Mouse (Mus musculus): ENCODE results near the gene Camkmt. TPM values are rescaled to one million over a fixed set of nuclear protein-coding genes. Genes with fewer than 3 reads are reported as not detected.

Gene Camkmt
- total RNA-seq, 1 experiment, result 7.1 TPM

DNA sequence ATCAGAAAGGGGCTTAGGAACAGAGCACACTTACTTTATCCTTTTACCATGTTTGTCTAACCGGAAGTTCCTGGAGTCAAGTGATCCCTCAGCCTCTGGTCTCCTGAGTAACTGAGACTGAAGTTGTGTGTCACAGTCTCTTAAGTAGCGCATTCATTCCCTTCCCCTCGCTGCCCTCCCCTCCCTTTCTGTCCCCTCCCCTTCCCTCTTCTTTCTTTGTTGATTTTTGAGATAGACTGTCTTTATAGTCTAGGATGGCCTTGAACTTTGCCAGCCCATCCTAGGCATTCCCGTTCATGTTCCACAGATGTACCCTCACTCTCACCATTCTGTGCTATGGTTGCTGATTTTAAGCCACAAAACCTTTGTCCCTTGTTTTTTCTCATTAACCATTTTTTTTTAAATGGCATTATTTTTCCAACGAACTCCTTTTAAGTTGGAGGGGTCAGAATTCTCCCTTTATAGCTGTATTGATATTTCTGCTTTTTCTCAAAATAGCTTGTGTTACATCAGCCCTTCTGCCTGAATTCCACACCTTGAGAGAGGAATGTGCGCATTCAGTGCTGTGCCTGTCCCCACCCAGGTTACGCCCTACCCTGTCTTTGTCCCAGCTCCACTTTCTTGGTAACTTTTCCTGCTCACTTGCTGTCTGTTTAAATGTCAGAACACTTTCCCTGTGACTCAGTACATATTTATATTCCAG lies 72.4 kb downstream of the Camkmt start:
- H3K36me3 ChIP-seq (ENCODE audit: control insufficient read depth, insufficient read depth, low read length, poor library complexity, severe bottlenecking), result no peaks in the 10 kb centered on the region; the same call in 1 of the 2 replicates
- no peaks in the 10 kb centered on the region for H3K9me3 ChIP-seq (ENCODE audit: control insufficient read depth, insufficient read depth, low read depth, low read length)
- H3K9ac ChIP-seq (ENCODE audit: insufficient read depth, low read depth, low read length, poor library complexity, severe bottlenecking), result peak overlapping the region; percentile 60; the same call in 1 of the 2 replicates
- H3K27ac ChIP-seq (ENCODE audit: insufficient read depth, low read depth, low read length, poor library complexity, severe bottlenecking), result peak overlapping the region; percentile 73; the same call in 1 of the 2 replicates
- peak overlapping the region; percentile 38 to 50 for H3K4me3 ChIP-seq (ENCODE audit: insufficient read depth in 1 of 2, low read depth in 1 of 2, low read length in 2 of 2, poor library complexity in 1 of 2, severe bottlenecking in 1 of 2)
- DNase-seq (ENCODE audit: low read depth, low spot score), result peak; percentile 73
- TF ChIP-seq MAFK (IDR thresholded peaks at IDR 0.05; ENCODE audit: insufficient read depth, low read depth, low read length) (peak; percentile 52; the same call in 1 of the 2 replicates), CHD2 (IDR thresholded peaks at IDR 0.05; ENCODE audit: low read depth, low read length) (peak; percentile 59; the same call in 1 of the 2 replicates), ZC3H11A (IDR thresholded peaks at IDR 0.05; ENCODE audit: borderline replicate concordance, low read depth, low read length) (no peak)
- in situ Hi-C loops (cut with MboI; ENCODE audit: low sequenced_read_pairs in 2 of 2, unreplicated experiment in 2 of 2), result no loop called here
- peaks cover 8 to 11% of the 10 kb centered on the region in 2 experiments for H3K4me1 ChIP-seq (ENCODE audit: control insufficient read depth in 2 of 2, insufficient read depth in 2 of 2, low read length in 2 of 2, poor library complexity in 1 of 2)

GRCm38 (mm10) chr17:85163272-85163610 lies 72.9 kb downstream of the Camkmt start:
- H3K36me3 ChIP-seq (ENCODE audit: control insufficient read depth, insufficient read depth, low read length, poor library complexity, severe bottlenecking), result no peaks in the 10 kb centered on the region; the same call in 1 of the 2 replicates
- in situ Hi-C loops (cut with MboI; ENCODE audit: low sequenced_read_pairs in 2 of 2, unreplicated experiment in 2 of 2), result no loop called here
- no peak overlapping the region for H3K9ac ChIP-seq (ENCODE audit: insufficient read depth, low read depth, low read length, poor library complexity, severe bottlenecking)
- H3K4me1 ChIP-seq (ENCODE audit: control insufficient read depth in 2 of 2, insufficient read depth in 2 of 2, low read length in 2 of 2, poor library complexity in 1 of 2), result peaks cover 8 to 10% of the 10 kb centered on the region in 2 experiments
- DNase-seq (ENCODE audit: low read depth, low spot score), result no peak
- H3K27ac ChIP-seq (ENCODE audit: insufficient read depth, low read depth, low read length, poor library complexity, severe bottlenecking), result peak overlapping the region; percentile 73
- no peaks in the 10 kb centered on the region for H3K9me3 ChIP-seq (ENCODE audit: control insufficient read depth, insufficient read depth, low read depth, low read length)
- no peak for TF ChIP-seq CHD2 (IDR thresholded peaks at IDR 0.05; ENCODE audit: low read depth, low read length)
- peak overlapping the region in 1 of 2 experiments; percentile 38; a peak in 2 of 4 replicates for H3K4me3 ChIP-seq (ENCODE audit: insufficient read depth in 1 of 2, low read depth in 1 of 2, low read length in 2 of 2, poor library complexity in 1 of 2, severe bottlenecking in 1 of 2)

DNA sequence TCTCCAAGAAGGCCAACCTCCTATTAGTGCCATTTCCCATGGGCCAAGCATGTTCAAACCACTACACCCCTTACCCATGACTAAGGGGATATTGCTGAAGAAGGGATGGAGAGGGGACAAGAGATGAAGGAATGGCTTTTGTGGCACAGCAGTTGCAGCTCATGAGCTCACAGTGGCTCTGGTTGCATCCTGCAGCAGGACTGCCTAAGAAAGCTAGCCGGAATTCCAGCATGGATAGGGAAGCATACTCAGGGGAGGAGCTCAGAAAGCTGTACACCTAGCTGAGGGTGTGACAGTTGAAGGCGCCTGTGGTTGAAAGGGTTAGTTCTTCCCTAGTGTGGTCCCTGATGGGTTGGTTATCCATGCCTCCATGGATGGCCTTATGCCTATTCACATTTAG lies 78.4 kb downstream of the Camkmt start:
- in situ Hi-C loops (cut with MboI; ENCODE audit: low sequenced_read_pairs in 2 of 2, unreplicated experiment in 2 of 2), result no loop called here
- no peak overlapping the region for H3K9ac ChIP-seq (ENCODE audit: insufficient read depth, low read depth, low read length, poor library complexity, severe bottlenecking)
- no peak overlapping the region for H3K27ac ChIP-seq (ENCODE audit: insufficient read depth, low read depth, low read length, poor library complexity, severe bottlenecking)
- H3K4me3 ChIP-seq (ENCODE audit: insufficient read depth in 1 of 2, low read depth in 1 of 2, low read length in 2 of 2, poor library complexity in 1 of 2, severe bottlenecking in 1 of 2), result no peak overlapping the region
- TF ChIP-seq ZNF384 (IDR thresholded peaks at IDR 0.05; ENCODE audit: low read depth, low read length), result no peak
- no peak for TF ChIP-seq CHD2 (IDR thresholded peaks at IDR 0.05; ENCODE audit: low read depth, low read length)
- peaks cover 0 to 5% of the 10 kb centered on the region in 2 experiments; a peak in 3 of 4 replicates for H3K4me1 ChIP-seq (ENCODE audit: control insufficient read depth in 2 of 2, insufficient read depth in 2 of 2, low read length in 2 of 2, poor library complexity in 1 of 2)
- H3K36me3 ChIP-seq (ENCODE audit: control insufficient read depth, insufficient read depth, low read length, poor library complexity, severe bottlenecking), result no peaks in the 10 kb centered on the region; the same call in 1 of the 2 replicates
- no peak for DNase-seq (ENCODE audit: low read depth, low spot score)
- no peaks in the 10 kb centered on the region for H3K9me3 ChIP-seq (ENCODE audit: control insufficient read depth, insufficient read depth, low read depth, low read length)

DNA sequence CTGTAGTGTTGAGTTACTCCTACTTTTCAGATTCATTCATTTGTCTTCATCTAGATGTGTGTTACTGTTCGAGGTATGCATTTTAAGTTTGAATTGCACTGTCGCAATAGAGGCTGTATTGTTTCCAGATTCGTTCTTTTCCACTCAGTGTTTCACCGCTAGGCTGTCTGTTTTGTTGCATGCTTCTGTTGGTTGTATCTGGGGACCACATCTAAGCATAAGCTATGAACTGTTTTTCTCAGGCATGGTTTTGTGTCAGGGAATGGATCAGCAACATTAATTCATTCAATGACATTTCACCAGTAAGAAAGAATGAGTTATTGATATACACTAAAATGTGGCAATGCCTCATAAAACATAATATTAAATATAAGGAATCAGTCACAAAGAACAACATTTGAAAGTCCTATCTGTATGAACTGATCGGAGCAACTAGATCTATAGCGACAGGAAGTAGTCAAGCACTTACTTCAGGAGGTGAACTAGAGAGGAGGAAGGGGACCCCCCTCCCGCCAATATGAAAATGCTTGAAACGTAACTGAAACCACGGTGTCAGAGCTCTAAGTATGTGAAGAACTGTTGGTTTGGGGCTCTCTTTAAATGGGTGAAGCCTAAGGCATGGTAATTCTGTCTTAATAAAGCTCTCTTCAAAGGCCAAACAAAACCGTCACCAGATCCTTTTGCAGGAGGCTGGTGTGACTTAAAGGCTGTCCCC lies 80.3 kb downstream of the Camkmt start:
- no peak overlapping the region for H3K27ac ChIP-seq (ENCODE audit: insufficient read depth, low read depth, low read length, poor library complexity, severe bottlenecking)
- in situ Hi-C loops (cut with MboI; ENCODE audit: low sequenced_read_pairs in 2 of 2, unreplicated experiment in 2 of 2), result no loop called here
- no peak for DNase-seq (ENCODE audit: low read depth, low spot score)
- no peak overlapping the region for H3K4me3 ChIP-seq (ENCODE audit: insufficient read depth in 1 of 2, low read depth in 1 of 2, low read length in 2 of 2, poor library complexity in 1 of 2, severe bottlenecking in 1 of 2)
- H3K4me1 ChIP-seq (ENCODE audit: control insufficient read depth in 2 of 2, insufficient read depth in 2 of 2, low read length in 2 of 2, poor library complexity in 1 of 2), result peaks cover 0 to 2% of the 10 kb centered on the region in 2 experiments; a peak in 1 of 4 replicates
- no peak for TF ChIP-seq CHD2 (IDR thresholded peaks at IDR 0.05; ENCODE audit: low read depth, low read length)
- no peak for TF ChIP-seq HCFC1 (IDR thresholded peaks at IDR 0.05; ENCODE audit: borderline replicate concordance, insufficient read depth, low read length)
- TF ChIP-seq ZNF384 (IDR thresholded peaks at IDR 0.05; ENCODE audit: low read depth, low read length), result no peak
- no peak for TF ChIP-seq ZC3H11A (IDR thresholded peaks at IDR 0.05; ENCODE audit: borderline replicate concordance, low read depth, low read length)
- no peak for TF ChIP-seq MAFK (IDR thresholded peaks at IDR 0.05; ENCODE audit: insufficient read depth, low read depth, low read length)
- no peak overlapping the region for H3K9ac ChIP-seq (ENCODE audit: insufficient read depth, low read depth, low read length, poor library complexity, severe bottlenecking)
- no peaks in the 10 kb centered on the region for H3K9me3 ChIP-seq (ENCODE audit: control insufficient read depth, insufficient read depth, low read depth, low read length)
- no peaks in the 10 kb centered on the region for H3K36me3 ChIP-seq (ENCODE audit: control insufficient read depth, insufficient read depth, low read length, poor library complexity, severe bottlenecking)

All from ES-E14 (cell line).